Mouse (Mus musculus): ENCODE measurements at regions not wholly inside any gene's neighbourhood (a gene's known extent, or its start where the extent isn't known, plus 50 kb on each side); places are given as distances from the start of the nearest gene placed in this dataset.

DNA sequence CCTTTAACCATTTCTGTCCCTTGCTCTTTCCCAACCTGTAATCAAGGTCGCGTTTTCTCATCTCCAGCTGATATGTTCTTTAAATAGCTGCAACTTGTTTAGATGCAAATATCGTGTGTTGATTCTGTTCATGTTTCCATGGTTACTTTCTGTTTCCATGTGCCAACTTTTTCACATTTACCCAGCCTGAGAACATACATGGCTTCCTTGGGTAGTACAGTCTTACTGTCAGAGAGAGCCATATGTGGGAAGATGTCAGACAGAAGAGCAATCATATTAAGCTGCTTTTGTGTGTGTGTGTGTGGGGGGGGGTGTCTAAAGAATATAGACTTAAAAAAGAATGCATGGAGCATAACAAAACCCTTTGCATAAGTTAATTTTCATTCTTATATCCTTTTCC lies 52.2 kb upstream of the Jag1 start:
- no peak for TF ChIP-seq CTCF (IDR thresholded peaks at IDR 0.05; ENCODE audit: low read depth)
- TF ChIP-seq EP300 (IDR thresholded peaks at IDR 0.05; ENCODE audit: low read depth) = no peak

All from liver, embryonic 14.5 days (tissue).